Mouse (Mus musculus) layer of hippocampus, adult 18-20 months (tissue): Measurements from ENCODE around the gene Ric1. TPM values are rescaled to one million over a fixed set of nuclear protein-coding genes. Genes with fewer than 3 reads are reported as not detected.

Experiments
- DNase-seq, 2 experiments: peaks; one replicate each; pipeline ENCODE4 v3.0.0; 2022; ENCODE audit warnings: low spot score in 2 of 2
- long read RNA-seq: library from polyadenylated mRNA; stranded (forward); transcript quantifications from one replicate; pipeline ENCODE4 v2.0.0, GENCODE M21; 2021
- total RNA-seq, 2 experiments: library from RNA; stranded (reverse); gene quantifications; 2 replicates each; pipeline ENCODE4 v1.2.3; 2021

Ric1 gene
- total RNA-seq = 10 to 100 TPM; 41.8 to 42.0 TPM
- long read RNA-seq, full-length matches to known transcripts = 12 of 19 reads
- long read RNA-seq, partial matches to known transcripts = 2 of 19 reads
- long read RNA-seq, other reads (novel, unspliced or antisense) = 5 of 19 reads

GRCm38 (mm10) chr19:29521637-29522435, at the start of gene Ric1:
Gene Ric1, plus strand, starts transcription at chr19:29522282.
- peak; percentile 85 to 88 for DNase-seq

- no peak for DNase-seq
Measured at GRCm38 (mm10) chr19:29472424-29472823, 49.7 kb upstream of the Ric1 start.

- DNase-seq = no peak
Measured at GRCm38 (mm10) chr19:29472946-29473345, 49.1 kb upstream of the Ric1 start.

GRCm38 (mm10) chr19:29474803-29475202, 47.3 kb upstream of the Ric1 start:
- no peak for DNase-seq

GRCm38 (mm10) chr19:29475210-29475620, 46.9 kb upstream of the Ric1 start:
- DNase-seq = no peak

GRCm38 (mm10) chr19:29478598-29478997, 43.5 kb upstream of the Ric1 start:
- no peak for DNase-seq

GRCm38 (mm10) chr19:29481578-29481977, 40.5 kb upstream of the Ric1 start:
- no peak for DNase-seq

- DNase-seq = no peak
Measured at GRCm38 (mm10) chr19:29482148-29482547, 39.9 kb upstream of the Ric1 start.

- DNase-seq = no peak
Measured at GRCm38 (mm10) chr19:29482637-29483036, 39.4 kb upstream of the Ric1 start.

- DNase-seq = no peak
Measured at GRCm38 (mm10) chr19:29483386-29483785, 38.7 kb upstream of the Ric1 start.

- DNase-seq = no peak
Measured at GRCm38 (mm10) chr19:29484537-29484936, 37.5 kb upstream of the Ric1 start.

- DNase-seq = no peak
Measured at GRCm38 (mm10) chr19:29485257-29485948, 36.7 kb upstream of the Ric1 start.

GRCm38 (mm10) chr19:29486545-29487206, 35.4 kb upstream of the Ric1 start:
- DNase-seq = no peak

GRCm38 (mm10) chr19:29487326-29488072, 34.6 kb upstream of the Ric1 start:
- DNase-seq = no peak

GRCm38 (mm10) chr19:29488073-29488390, 34.0 kb upstream of the Ric1 start:
- no peak for DNase-seq

GRCm38 (mm10) chr19:29488420-29488819, 33.7 kb upstream of the Ric1 start:
- DNase-seq = no peak

- no peak for DNase-seq
Measured at GRCm38 (mm10) chr19:29489785-29490284, 32.2 kb upstream of the Ric1 start.

- DNase-seq = no peak
Measured at GRCm38 (mm10) chr19:29491467-29491866, 30.6 kb upstream of the Ric1 start.

GRCm38 (mm10) chr19:29494454-29494853, 27.6 kb upstream of the Ric1 start:
- no peak for DNase-seq

- DNase-seq = no peak
Measured at GRCm38 (mm10) chr19:29496001-29496597, 26.0 kb upstream of the Ric1 start.
